Mouse (Mus musculus): ENCODE data around the gene Haus7. TPM values are rescaled to one million over a fixed set of nuclear protein-coding genes. Genes with fewer than 3 reads are reported as not detected.

Gene Haus7
- polyA plus RNA-seq, 1 experiment, result 32.6 TPM

- no peak overlapping the region for H3ac ChIP-seq (ENCODE audit: control insufficient read depth, insufficient read length)
- TF ChIP-seq SRF (IDR thresholded peaks at IDR 0.05; ENCODE audit: control insufficient read depth, insufficient read length, low read depth) (no peak), CEBPB (IDR thresholded peaks at IDR 0.05; ENCODE audit: insufficient read depth, poor library complexity, severe bottlenecking) (no peak), MYOD1 (IDR thresholded peaks at IDR 0.05; ENCODE audit: control insufficient read depth in 1 of 3, insufficient read length in 2 of 3, low read depth in 2 of 3) (peak in 1 of 3 experiments; percentile 2), REST (IDR thresholded peaks at IDR 0.05; ENCODE audit: insufficient read depth, insufficient read length) (no peak), MYOG (IDR thresholded peaks at IDR 0.05; ENCODE audit: control insufficient read depth in 1 of 3, insufficient read depth in 1 of 3, insufficient read length in 2 of 3, low read depth in 2 of 3) (peak in 2 of 3 experiments; percentile 2 to 36)
- H3K36me3 ChIP-seq (ENCODE audit: control insufficient read depth, insufficient read depth), result peaks cover 4% of the 10 kb centered on the region
- H3K4me3 ChIP-seq, result no peak overlapping the region
- H3K4me2 ChIP-seq (ENCODE audit: low read depth), result peak overlapping the region; percentile 60
- H3K79me2 ChIP-seq (ENCODE audit: control insufficient read depth, insufficient read depth), result no peaks in the 10 kb centered on the region
- no peaks in the 10 kb centered on the region for H3K27me3 ChIP-seq (ENCODE audit: control insufficient read depth, insufficient read depth, insufficient read length)
Observed at GRCm38 (mm10) chrX:73441428-73441827, 17.4 kb downstream of the Haus7 start.

GRCm38 (mm10) chrX:73435252-73435651 is 23.6 kb downstream of the Haus7 start, which contains the start of gene Trex2:
TSS of gene Trex2 (minus strand) at chrX:73435344.
- no peaks in the 10 kb centered on the region for H3K36me3 ChIP-seq (ENCODE audit: control insufficient read depth, insufficient read depth)
- no peaks in the 10 kb centered on the region for H3K27me3 ChIP-seq (ENCODE audit: control insufficient read depth, insufficient read depth, insufficient read length)
- TF ChIP-seq POLR2A (IDR thresholded peaks at IDR 0.05; ENCODE audit: insufficient read length, low read depth) (no peak), E2F4 (IDR thresholded peaks at IDR 0.05; ENCODE audit: insufficient read depth) (no peak), SRF (IDR thresholded peaks at IDR 0.05; ENCODE audit: control insufficient read depth, insufficient read length, low read depth) (no peak), TCF3 (IDR thresholded peaks at IDR 0.05; ENCODE audit: insufficient read length, low read depth) (no peak), MYOD1 (IDR thresholded peaks at IDR 0.05; ENCODE audit: control insufficient read depth in 1 of 3, insufficient read length in 2 of 3, low read depth in 2 of 3) (no peak), MYOG (IDR thresholded peaks at IDR 0.05; ENCODE audit: control insufficient read depth in 1 of 3, insufficient read depth in 1 of 3, insufficient read length in 2 of 3, low read depth in 2 of 3) (no peak), REST (IDR thresholded peaks at IDR 0.05; ENCODE audit: insufficient read depth, insufficient read length) (no peak), TCF12 (IDR thresholded peaks at IDR 0.05; ENCODE audit: insufficient read depth, poor library complexity, severe bottlenecking) (no peak), POLR2AphosphoS2 (IDR thresholded peaks at IDR 0.05; ENCODE audit: insufficient read length, low read depth) (no peak), MAX (IDR thresholded peaks at IDR 0.05; ENCODE audit: low read depth) (no peak), CEBPB (IDR thresholded peaks at IDR 0.05; ENCODE audit: insufficient read depth, poor library complexity, severe bottlenecking) (no peak)
- H3ac ChIP-seq (ENCODE audit: control insufficient read depth, insufficient read length), result no peak within 1 kb of the TSS
- no peak within 1 kb of the TSS for H3K4me2 ChIP-seq (ENCODE audit: low read depth)
- no peaks in the 10 kb centered on the region for H3K79me2 ChIP-seq (ENCODE audit: control insufficient read depth, insufficient read depth)
- no peak within 1 kb of the TSS for H3K4me3 ChIP-seq

GRCm38 (mm10) chrX:73432850-73433249 is 26.0 kb downstream of the Haus7 start:
- Histone ChIP-seq H3K27me3 (ENCODE audit: control insufficient read depth, insufficient read depth, insufficient read length) (no peaks in the 10 kb centered on the region), H3K79me2 (ENCODE audit: control insufficient read depth, insufficient read depth) (no peaks in the 10 kb centered on the region), H3ac (ENCODE audit: control insufficient read depth, insufficient read length) (no peak overlapping the region), H3K4me2 (ENCODE audit: low read depth) (no peak overlapping the region), H3K36me3 (ENCODE audit: control insufficient read depth, insufficient read depth) (no peaks in the 10 kb centered on the region), H3K4me3 (no peak overlapping the region)
- no peak for TF ChIP-seq TCF12 (IDR thresholded peaks at IDR 0.05; ENCODE audit: insufficient read depth, poor library complexity, severe bottlenecking)
- no peak for TF ChIP-seq E2F4 (IDR thresholded peaks at IDR 0.05; ENCODE audit: insufficient read depth)
- TF ChIP-seq REST (IDR thresholded peaks at IDR 0.05; ENCODE audit: insufficient read depth, insufficient read length), result no peak
- TF ChIP-seq SRF (IDR thresholded peaks at IDR 0.05; ENCODE audit: control insufficient read depth, insufficient read length, low read depth), result no peak
- no peak for TF ChIP-seq POLR2A (IDR thresholded peaks at IDR 0.05; ENCODE audit: insufficient read length, low read depth)
- no peak for TF ChIP-seq MYOD1 (IDR thresholded peaks at IDR 0.05; ENCODE audit: control insufficient read depth in 1 of 3, insufficient read length in 2 of 3, low read depth in 2 of 3)

GRCm38 (mm10) chrX:73430036-73430435 is 28.8 kb downstream of the Haus7 start:
- no peak for TF ChIP-seq USF1 (IDR thresholded peaks at IDR 0.05; ENCODE audit: low read depth)
- TF ChIP-seq TCF12 (IDR thresholded peaks at IDR 0.05; ENCODE audit: insufficient read depth, poor library complexity, severe bottlenecking), result no peak
- no peak for TF ChIP-seq MYOG (IDR thresholded peaks at IDR 0.05; ENCODE audit: control insufficient read depth in 1 of 3, insufficient read depth in 1 of 3, insufficient read length in 2 of 3, low read depth in 2 of 3)
- no peak for TF ChIP-seq POLR2A (IDR thresholded peaks at IDR 0.05; ENCODE audit: insufficient read length, low read depth)
- no peak for TF ChIP-seq CEBPB (IDR thresholded peaks at IDR 0.05; ENCODE audit: insufficient read depth, poor library complexity, severe bottlenecking)
- no peak for TF ChIP-seq REST (IDR thresholded peaks at IDR 0.05; ENCODE audit: insufficient read depth, insufficient read length)
- no peak for TF ChIP-seq POLR2AphosphoS2 (IDR thresholded peaks at IDR 0.05; ENCODE audit: insufficient read length, low read depth)
- TF ChIP-seq SRF (IDR thresholded peaks at IDR 0.05; ENCODE audit: control insufficient read depth, insufficient read length, low read depth), result no peak
- TF ChIP-seq TCF3 (IDR thresholded peaks at IDR 0.05; ENCODE audit: insufficient read length, low read depth), result no peak
- TF ChIP-seq MYOD1 (IDR thresholded peaks at IDR 0.05; ENCODE audit: control insufficient read depth in 1 of 3, insufficient read length in 2 of 3, low read depth in 2 of 3), result no peak
- TF ChIP-seq MAX (IDR thresholded peaks at IDR 0.05; ENCODE audit: low read depth), result no peak
- TF ChIP-seq E2F4 (IDR thresholded peaks at IDR 0.05; ENCODE audit: insufficient read depth), result no peak
- no peak overlapping the region for H3ac ChIP-seq (ENCODE audit: control insufficient read depth, insufficient read length)
- no peak overlapping the region for H3K4me2 ChIP-seq (ENCODE audit: low read depth)
- no peaks in the 10 kb centered on the region for H3K27me3 ChIP-seq (ENCODE audit: control insufficient read depth, insufficient read depth, insufficient read length)
- no peak overlapping the region for H3K4me3 ChIP-seq
- H3K79me2 ChIP-seq (ENCODE audit: control insufficient read depth, insufficient read depth), result no peaks in the 10 kb centered on the region
- no peaks in the 10 kb centered on the region for H3K36me3 ChIP-seq (ENCODE audit: control insufficient read depth, insufficient read depth)

GRCm38 (mm10) chrX:73412767-73413166 is 46.1 kb downstream of the Haus7 start:
- TF ChIP-seq SRF (IDR thresholded peaks at IDR 0.05; ENCODE audit: control insufficient read depth, insufficient read length, low read depth) (no peak), MYOD1 (IDR thresholded peaks at IDR 0.05; ENCODE audit: control insufficient read depth in 1 of 3, insufficient read length in 2 of 3, low read depth in 2 of 3) (no peak), MYOG (IDR thresholded peaks at IDR 0.05; ENCODE audit: control insufficient read depth in 1 of 3, insufficient read depth in 1 of 3, insufficient read length in 2 of 3, low read depth in 2 of 3) (no peak), TCF12 (IDR thresholded peaks at IDR 0.05; ENCODE audit: insufficient read depth, poor library complexity, severe bottlenecking) (no peak), MAX (IDR thresholded peaks at IDR 0.05; ENCODE audit: low read depth) (no peak), POLR2AphosphoS2 (IDR thresholded peaks at IDR 0.05; ENCODE audit: insufficient read length, low read depth) (no peak), TCF3 (IDR thresholded peaks at IDR 0.05; ENCODE audit: insufficient read length, low read depth) (no peak)

More at GRCm38 (mm10) chrX:73412767-73413166, 46.1 kb downstream of the Haus7 start:
- Histone ChIP-seq H3K27me3 (ENCODE audit: control insufficient read depth, insufficient read depth, insufficient read length) (peaks cover 5% of the 10 kb centered on the region), H3K79me2 (ENCODE audit: control insufficient read depth, insufficient read depth) (no peaks in the 10 kb centered on the region), H3ac (ENCODE audit: control insufficient read depth, insufficient read length) (no peak overlapping the region), H3K36me3 (ENCODE audit: control insufficient read depth, insufficient read depth) (no peaks in the 10 kb centered on the region), H3K4me3 (no peak overlapping the region), H3K4me2 (ENCODE audit: low read depth) (no peak overlapping the region)
